Comparison of ENCODE assay signal across 8 mouse cellular contexts in the genomic region with DNA sequence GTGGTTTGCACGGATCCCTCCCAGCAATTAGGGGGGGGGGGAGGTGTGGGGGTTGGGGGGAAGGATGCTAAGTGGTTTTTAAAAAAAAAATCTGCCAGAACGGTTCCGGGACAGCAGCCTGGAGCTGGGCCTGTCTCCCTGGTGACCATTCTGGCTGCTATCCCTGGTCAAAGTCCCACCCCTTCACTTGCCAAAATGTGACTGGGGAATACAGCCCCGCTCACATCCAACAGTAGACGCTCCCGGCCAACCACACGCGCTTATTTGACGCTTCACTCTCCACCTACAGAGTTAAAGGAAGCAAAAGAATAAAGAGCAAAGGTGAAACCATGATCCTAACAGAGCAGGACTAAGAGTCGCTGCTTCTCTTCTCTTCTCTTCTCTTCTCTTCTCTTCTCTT. TPM values are rescaled to one million over a fixed set of nuclear protein-coding genes. Genes with fewer than 3 reads are reported as not detected.
DNase-seq lines count a peak whose midpoint lies in the region; ATAC-seq and TF ChIP-seq lines count a peak whose summit lies in the region.
"Had no signal": no experiment of that assay in that cellular context is flagged by ENCODE, and none has a peak within 500 bp of the region (broad histone marks: within the 10 kb centered on the region; RNA-seq: fewer than 3 reads in every experiment).

No protein-coding gene starts in this region.

- H3K9me3 ChIP-seq in limb, embryonic 14.5 days (ENCODE audit: control insufficient read depth, low read length), result 0 out of 2 replicates have a peak, but pooled peaks cover 11% of the 10 kb centered on the region
- no peaks in the 10 kb centered on the region for H3K9me3 ChIP-seq in limb, embryonic 10.5 days (replicated peaks)
- no peaks in the 10 kb centered on the region for H3K9me3 ChIP-seq in lung, embryonic 15.5 days

- no peak overlapping the region for H3K4me2 ChIP-seq in limb, embryonic 14.5 days (replicated peaks; ENCODE audit: low read depth, low read length, severe bottlenecking)
- H3K4me2 ChIP-seq in lung, embryonic 15.5 days, result peak overlapping the region; percentile 16; the same call in 1 of the 2 replicates
- H3K4me2 ChIP-seq: limb, embryonic 12.5 days had no signal

- WGBS in limb, embryonic 14.5 days, result 28% methylated on average over 10 of the region's 10 CpGs
- 38% methylated on average over 10 of the region's 10 CpGs for WGBS in limb, embryonic 10.5 days
- 23% methylated on average over 10 of the region's 10 CpGs for WGBS in lung, embryonic 15.5 days

- no peak for TF ChIP-seq POLR2A in limb, embryonic 14.5 days (IDR thresholded peaks at IDR 0.05; ENCODE audit: borderline replicate concordance, extremely low read depth, insufficient read depth, insufficient read length)

- H3K36me3 ChIP-seq in limb, embryonic 14.5 days (ENCODE audit: control insufficient read depth, insufficient read depth, low read length), result no peaks in the 10 kb centered on the region
- H3K36me3 ChIP-seq in limb, embryonic 10.5 days, result peaks cover 14% of the 10 kb centered on the region
- no peaks in the 10 kb centered on the region for H3K36me3 ChIP-seq in lung, embryonic 15.5 days
- H3K36me3 ChIP-seq: limb, embryonic 12.5 days had no signal

- no peaks in the 10 kb centered on the region for H3K4me1 ChIP-seq in limb, embryonic 14.5 days (ENCODE audit: control insufficient read depth, insufficient read depth, low read length)
- H3K4me1 ChIP-seq in limb, embryonic 10.5 days, result peaks cover 5% of the 10 kb centered on the region; the same call in 1 of the 2 replicates
- H3K4me1 ChIP-seq in lung, embryonic 15.5 days, result no peaks in the 10 kb centered on the region

- no peak overlapping the region for H3K4me3 ChIP-seq in limb, embryonic 14.5 days (replicated peaks; ENCODE audit: low read length)
- H3K4me3 ChIP-seq in limb, embryonic 10.5 days, result no peak overlapping the region
- H3K4me3 ChIP-seq in lung, embryonic 15.5 days, result no peak overlapping the region
- H3K4me3 ChIP-seq: limb, embryonic 12.5 days had no signal

- ATAC-seq in limb, embryonic 14.5 days (ENCODE audit: low FRiP score, low read depth), result no peak
- peak; percentile 39; the same call in 1 of the 2 replicates for ATAC-seq in common myeloid progenitor, adult 5-6 weeks (replicated peaks; ENCODE audit: low read depth, poor library complexity, severe bottlenecking)
- ATAC-seq in lung, embryonic 15.5 days (ENCODE audit: borderline replicate concordance, extremely low read depth, low FRiP score, low TSS enrichment), result peak; percentile 67; the same call in 1 of the 2 replicates

- DNase-seq in limb, embryonic 14.5 days (ENCODE audit: low spot score), result peak; percentile 42
- DNase-seq in limb, embryonic 10.5 days (ENCODE audit: low spot score), result no peak
- peak; percentile 36 to 59 for DNase-seq in gastrocnemius, postnatal 4 days (ENCODE audit: low spot score in 2 of 2)
- DNase-seq in right cerebral cortex, postnatal 25 days, result no peak
- no peak for DNase-seq in left cerebral cortex, adult 11 months (ENCODE audit: low spot score)

- no peak overlapping the region for H3K27ac ChIP-seq in limb, embryonic 14.5 days (replicated peaks; ENCODE audit: low read depth, low read length)
- no peak overlapping the region for H3K27ac ChIP-seq in limb, embryonic 10.5 days
- H3K27ac ChIP-seq in lung, embryonic 15.5 days, result no peak overlapping the region
- H3K27ac ChIP-seq: limb, embryonic 12.5 days had no signal

- no peak overlapping the region for H3K9ac ChIP-seq in limb, embryonic 14.5 days (ENCODE audit: low read depth, low read length, severe bottlenecking)
- no peak overlapping the region for H3K9ac ChIP-seq in lung, embryonic 15.5 days
- H3K9ac ChIP-seq: limb, embryonic 12.5 days had no signal

- no peaks in the 10 kb centered on the region for H3K27me3 ChIP-seq in limb, embryonic 14.5 days (ENCODE audit: control insufficient read depth, insufficient read depth, low read length)
- no peaks in the 10 kb centered on the region for H3K27me3 ChIP-seq in limb, embryonic 10.5 days (ENCODE audit: low read depth, poor library complexity, severe bottlenecking)
- H3K27me3 ChIP-seq in lung, embryonic 15.5 days, result no peaks in the 10 kb centered on the region
- H3K27me3 ChIP-seq: limb, embryonic 12.5 days had no signal

RNA-seq across cellular contexts. Expression of gene Gm42791, which starts 42.8 kb away (rescaled TPM):
- polyA plus RNA-seq in limb, embryonic 14.5 days (2012; rRNA removed), result not detected in 2 replicates
- polyA plus RNA-seq in limb, embryonic 14.5 days (2014; fragmentation: Nextera tagmentation; extraction: Ambion mirVana), result not detected in 2 replicates
- 0.85 TPM in 1 of 2 replicates, not detected in the other for polyA plus RNA-seq in limb, embryonic 10.5 days (2016; fragmentation: Nextera tagmentation; extraction: Ambion mirVana)
- not detected in 2 replicates for total RNA-seq in common myeloid progenitor, adult 5-6 weeks (2017)
- 1 to 10 TPM; 1.5 to 3.6 TPM for total RNA-seq in gastrocnemius, postnatal 4 days (2021)
- 3.3 and 4.0 TPM in 2 replicates for polyA plus RNA-seq in lung, embryonic 15.5 days (2015; fragmentation: Nextera tagmentation; extraction: Ambion mirVana)

Comparison
In these comparisons a context has a peak if more than half of its experiments do, and no peak if none do; other contexts are left out.
1. DNase-seq: peak in limb, embryonic 14.5 days (single experiment) and gastrocnemius, postnatal 4 days (2 of 2); none in limb, embryonic 10.5 days (single experiment), right cerebral cortex, postnatal 25 days (single experiment) and left cerebral cortex, adult 11 months (single experiment).